In the genomic region with DNA sequence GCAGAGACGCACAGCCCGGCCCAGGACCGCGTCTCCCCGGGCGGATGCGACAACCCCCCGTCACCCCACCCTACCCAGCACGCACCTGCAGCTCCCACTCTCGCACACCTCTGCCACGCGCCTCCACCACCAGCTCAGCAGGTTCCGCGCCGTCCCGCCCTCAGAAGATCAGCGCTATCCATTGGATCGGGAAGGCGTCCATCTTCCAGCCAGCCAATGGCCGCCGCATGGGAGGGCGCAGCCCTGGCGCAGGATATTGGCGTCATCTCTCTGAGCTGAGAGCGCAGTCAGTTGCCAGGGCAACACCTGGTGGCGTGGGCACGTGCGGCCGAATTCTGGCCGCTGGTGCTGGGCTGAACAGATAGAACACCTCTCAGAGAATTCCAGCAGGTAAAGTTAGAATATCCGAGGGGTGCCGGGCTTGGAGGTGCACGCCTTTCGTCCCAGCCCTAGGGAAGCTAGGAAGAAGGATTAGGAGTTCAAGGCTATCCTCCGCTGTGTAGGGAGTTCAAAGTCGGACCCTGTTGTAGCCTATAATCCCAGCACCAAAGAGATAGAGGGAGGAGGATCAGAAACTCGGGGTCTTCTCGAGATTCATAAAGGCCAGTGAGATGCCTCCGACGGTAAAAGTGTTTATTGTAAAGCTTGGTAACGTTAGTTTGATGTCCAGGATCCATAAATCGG, we compare ENCODE assay signal across 8 mouse cellular contexts. TPM values are rescaled to one million over a fixed set of nuclear protein-coding genes. Genes with fewer than 3 reads are reported as not detected.
DNase-seq lines count a peak whose midpoint lies in the region; ATAC-seq and TF ChIP-seq lines count a peak whose summit lies in the region.

A gene (minus strand): TSS at position 144 of the 684 bp plus-strand sequence.

- TF ChIP-seq CTCF in gastrocnemius, adult 2 months (IDR thresholded peaks at IDR 0.05): no peak
- no peak for TF ChIP-seq CTCF in hindbrain, postnatal 0 days (IDR thresholded peaks at IDR 0.05; ENCODE audit: low read depth)
- no peak; the same call in 1 of the 2 replicates for TF ChIP-seq CTCF in left cerebral cortex, adult 2 months (IDR thresholded peaks at IDR 0.05)

- DNase-seq in ZHBTc4 (ENCODE audit: low read depth, low spot score): peak; percentile 99
- peak; percentile 99 for DNase-seq in gastrocnemius, adult 2 months
- DNase-seq in hindbrain, postnatal 0 days (ENCODE audit: low spot score): peak; percentile 99
- DNase-seq in left cerebral cortex, adult 2 months (ENCODE audit: extremely low spot score in 1 of 2, low spot score in 2 of 2): peak; percentile 98 to 100
- peak; percentile 99 to 100 for DNase-seq in right cerebral cortex, adult 2 months (ENCODE audit: low spot score in 2 of 2)
- DNase-seq in urinary bladder, postnatal 14 days (ENCODE audit: low spot score): peak; percentile 99

- 0 out of 2 replicates have a peak, but pooled peaks cover 6% of the 10 kb centered on the region for H3K4me1 ChIP-seq in hindbrain, postnatal 0 days (ENCODE audit: insufficient read depth, low read length)

- H3K4me2 ChIP-seq in hindbrain, postnatal 0 days (ENCODE audit: low read depth, low read length): peak within 1 kb of the TSS; percentile 61

- peak within 1 kb of the TSS; percentile 43 for H3K9ac ChIP-seq in hindbrain, postnatal 0 days (replicated peaks; ENCODE audit: low read length)

- peak within 1 kb of the TSS; percentile 91 for H3K4me3 ChIP-seq in gastrocnemius, adult 2 months
- H3K4me3 ChIP-seq in hindbrain, postnatal 0 days (ENCODE audit: low read length): peak within 1 kb of the TSS; percentile 50
- peak within 1 kb of the TSS; percentile 74 for H3K4me3 ChIP-seq in left cerebral cortex, adult 2 months

- intact Hi-C loops in gastrocnemius, adult 2 months (cut with DNase I): loop anchor here (2.0 to 5.0 kb wide), 3 partner anchors 24 to 98 kb away; a partner anchor contains a TSS
- intact Hi-C loops in left cerebral cortex, adult 2 months (cut with DNase I): loop anchor here (2.0 kb wide), 1 partner anchor 22 kb away; no protein-coding TSS in a partner anchor

- 3% methylated on average over 42 of the region's 42 CpGs for WGBS in hindbrain, postnatal 0 days

- no peaks in the 10 kb centered on the region for H3K36me3 ChIP-seq in hindbrain, postnatal 0 days (ENCODE audit: insufficient read depth, low read length)

- H3K9me3 ChIP-seq in hindbrain, postnatal 0 days (ENCODE audit: low read length): no peaks in the 10 kb centered on the region

- ATAC-seq in common myeloid progenitor, adult 5-6 weeks (replicated peaks; ENCODE audit: low read depth, poor library complexity, severe bottlenecking): peak; percentile 100
- peak; percentile 99 for ATAC-seq in hindbrain, postnatal 0 days
- peak; percentile 100 for ATAC-seq in megakaryocyte, adult 5-6 weeks (ENCODE audit: poor library complexity, severe bottlenecking)

- no peaks in the 10 kb centered on the region for H3K27me3 ChIP-seq in hindbrain, postnatal 0 days (ENCODE audit: insufficient read depth, low read length)

- peak within 1 kb of the TSS; percentile 84 for H3K27ac ChIP-seq in gastrocnemius, adult 2 months
- H3K27ac ChIP-seq in hindbrain, postnatal 0 days: no peak within 1 kb of the TSS
- peak within 1 kb of the TSS; percentile 86 for H3K27ac ChIP-seq in left cerebral cortex, adult 2 months

RNA-seq across cellular contexts. Expression of the gene that starts here (rescaled TPM):
- total RNA-seq in common myeloid progenitor, adult 5-6 weeks (2017): 49.9 and 55.0 TPM in 2 replicates
- 10 to 100 TPM in 1 of 2 experiments, 1 to 10 TPM in 1; 7.9 to 10.3 TPM for total RNA-seq in gastrocnemius, adult 2 months (2021)
- 6.1 and 12.8 TPM in 2 replicates for total RNA-seq in hindbrain, postnatal 0 days (2014; rRNA removed)
- polyA plus RNA-seq in hindbrain, postnatal 0 days (2015; fragmentation: Nextera tagmentation; extraction: Ambion mirVana): 17.1 and 18.2 TPM in 2 replicates
- total RNA-seq in left cerebral cortex, adult 2 months (2021): 10 to 100 TPM; 16.3 to 17.9 TPM
- total RNA-seq in megakaryocyte, adult 5-6 weeks (2015): 12.4 and 15.8 TPM in 2 replicates
- total RNA-seq in megakaryocyte, adult 5-6 weeks (2017): 10.8 and 11.4 TPM in 2 replicates
